Comparison of ENCODE assay signal across 14 mouse cellular contexts in genomic region chr4:148923414-148923813, GRCm38 (mm10).
DNase-seq lines count a peak whose midpoint lies in the region; ATAC-seq and TF ChIP-seq lines count a peak whose summit lies in the region.
"Had no signal": no experiment of that assay in that cellular context is flagged by ENCODE, and none has a peak within 500 bp of the region (broad histone marks: within the 10 kb centered on the region; RNA-seq: fewer than 3 reads in every experiment).

No protein-coding gene starts in this region.

- peak overlapping the region; percentile 78 for H3K27ac ChIP-seq in heart, embryonic 12.5 days (ENCODE audit: poor library complexity, severe bottlenecking)
- peak overlapping the region; percentile 55 for H3K27ac ChIP-seq in kidney, postnatal 0 days
- H3K27ac ChIP-seq in limb, embryonic 10.5 days, result peak overlapping the region; percentile 72
- peak overlapping the region; percentile 74 for H3K27ac ChIP-seq in neural tube, embryonic 15.5 days (replicated peaks)
- H3K27ac ChIP-seq: liver, embryonic 15.5 days had no signal

- DNase-seq in heart, adult 9 months (ENCODE audit: low spot score in 2 of 2), result no peak
- peak; percentile 47 for DNase-seq in kidney, postnatal 0 days (ENCODE audit: low spot score)
- no peak for DNase-seq in kidney, adult 9 months
- no peak for DNase-seq in limb, embryonic 10.5 days (ENCODE audit: low spot score)
- no peak for DNase-seq in gastrocnemius, postnatal 4 days (ENCODE audit: low spot score in 2 of 2)
- DNase-seq in left cerebral cortex, adult 9 months (ENCODE audit: low spot score in 2 of 2), result no peak
- DNase-seq: B cell, adult 2 months; cerebellum, adult 11-12 months; forebrain, postnatal 0 days; gastrocnemius, postnatal 14 days had no signal

- no peak for ATAC-seq in heart, embryonic 12.5 days (ENCODE audit: insufficient number of reproducible peaks, low FRiP score)
- ATAC-seq in kidney, postnatal 0 days (replicated peaks; ENCODE audit: low FRiP score, low read depth), result no peak
- ATAC-seq in neural tube, embryonic 15.5 days (ENCODE audit: low FRiP score), result no peak
- ATAC-seq: forebrain, postnatal 0 days; midbrain, embryonic 13.5 days had no signal

- no peak for TF ChIP-seq CTCF in kidney, postnatal 0 days (IDR thresholded peaks at IDR 0.05; ENCODE audit: low read depth)

- no peaks in the 10 kb centered on the region for H3K9me3 ChIP-seq in heart, embryonic 12.5 days (replicated peaks)
- no peaks in the 10 kb centered on the region for H3K9me3 ChIP-seq in kidney, postnatal 0 days (replicated peaks; ENCODE audit: low read length)
- H3K9me3 ChIP-seq in limb, embryonic 10.5 days (replicated peaks), result no peaks in the 10 kb centered on the region
- no peaks in the 10 kb centered on the region for H3K9me3 ChIP-seq in neural tube, embryonic 15.5 days (replicated peaks)
- H3K9me3 ChIP-seq: liver, embryonic 15.5 days; midbrain, embryonic 13.5 days had no signal

- peak overlapping the region; percentile 52; the same call in 1 of the 2 replicates for H3K9ac ChIP-seq in heart, embryonic 12.5 days
- H3K9ac ChIP-seq in kidney, postnatal 0 days (ENCODE audit: low read depth, low read length), result no peak overlapping the region
- no peak overlapping the region for H3K9ac ChIP-seq in neural tube, embryonic 15.5 days (replicated peaks)
- H3K9ac ChIP-seq: forebrain, postnatal 0 days; liver, embryonic 15.5 days; midbrain, embryonic 13.5 days had no signal

- H3K4me1 ChIP-seq in heart, embryonic 12.5 days (replicated peaks), result peaks cover 97% of the 10 kb centered on the region
- peaks cover 72% of the 10 kb centered on the region for H3K4me1 ChIP-seq in kidney, postnatal 0 days (replicated peaks; ENCODE audit: insufficient read depth, low read length)
- peaks cover 99% of the 10 kb centered on the region for H3K4me1 ChIP-seq in limb, embryonic 10.5 days
- peaks cover 94% of the 10 kb centered on the region for H3K4me1 ChIP-seq in neural tube, embryonic 15.5 days

- 73% methylated on average over 9 of the region's 9 CpGs for WGBS in heart, embryonic 12.5 days
- WGBS in kidney, postnatal 0 days, result 28% methylated on average over 9 of the region's 9 CpGs
- WGBS in limb, embryonic 10.5 days, result 38% methylated on average over 9 of the region's 9 CpGs
- WGBS in neural tube, embryonic 15.5 days, result 39% methylated on average over 9 of the region's 9 CpGs

- H3K27me3 ChIP-seq in heart, embryonic 12.5 days (replicated peaks), result peaks cover 13% of the 10 kb centered on the region
- 0 out of 2 replicates have a peak, but pooled peaks cover 5% of the 10 kb centered on the region for H3K27me3 ChIP-seq in kidney, postnatal 0 days (ENCODE audit: insufficient read depth, low read length)
- peaks cover 59% of the 10 kb centered on the region for H3K27me3 ChIP-seq in limb, embryonic 10.5 days (ENCODE audit: low read depth, poor library complexity, severe bottlenecking)
- H3K27me3 ChIP-seq in neural tube, embryonic 15.5 days (replicated peaks), result peaks cover 31% of the 10 kb centered on the region

- H3K4me3 ChIP-seq in heart, embryonic 12.5 days, result no peak overlapping the region
- no peak overlapping the region for H3K4me3 ChIP-seq in kidney, postnatal 0 days (replicated peaks; ENCODE audit: low read depth, low read length)
- H3K4me3 ChIP-seq in limb, embryonic 10.5 days, result no peak overlapping the region
- H3K4me3 ChIP-seq in neural tube, embryonic 15.5 days (replicated peaks), result no peak overlapping the region
- H3K4me3 ChIP-seq: liver, embryonic 15.5 days; midbrain, embryonic 13.5 days had no signal

- H3K36me3 ChIP-seq in heart, embryonic 12.5 days, result no peaks in the 10 kb centered on the region
- H3K36me3 ChIP-seq in kidney, postnatal 0 days (ENCODE audit: insufficient read depth, low read length), result no peaks in the 10 kb centered on the region
- no peaks in the 10 kb centered on the region for H3K36me3 ChIP-seq in limb, embryonic 10.5 days
- H3K36me3 ChIP-seq in neural tube, embryonic 15.5 days, result no peaks in the 10 kb centered on the region
- H3K36me3 ChIP-seq: liver, embryonic 15.5 days; midbrain, embryonic 13.5 days had no signal

- no peak overlapping the region for H3K4me2 ChIP-seq in heart, embryonic 12.5 days
- H3K4me2 ChIP-seq in kidney, postnatal 0 days (ENCODE audit: low read length), result no peak overlapping the region
- no peak overlapping the region for H3K4me2 ChIP-seq in neural tube, embryonic 15.5 days
- H3K4me2 ChIP-seq: liver, embryonic 15.5 days; midbrain, embryonic 13.5 days had no signal
